Mouse (Mus musculus): Measurements from ENCODE around the gene Ltbp2. TPM values are rescaled to one million over a fixed set of nuclear protein-coding genes. Genes with fewer than 3 reads are reported as not detected.

Ltbp2 gene
- total RNA-seq, 2 experiments from 2014 or later = 0.28 to 0.42 TPM

DNA sequence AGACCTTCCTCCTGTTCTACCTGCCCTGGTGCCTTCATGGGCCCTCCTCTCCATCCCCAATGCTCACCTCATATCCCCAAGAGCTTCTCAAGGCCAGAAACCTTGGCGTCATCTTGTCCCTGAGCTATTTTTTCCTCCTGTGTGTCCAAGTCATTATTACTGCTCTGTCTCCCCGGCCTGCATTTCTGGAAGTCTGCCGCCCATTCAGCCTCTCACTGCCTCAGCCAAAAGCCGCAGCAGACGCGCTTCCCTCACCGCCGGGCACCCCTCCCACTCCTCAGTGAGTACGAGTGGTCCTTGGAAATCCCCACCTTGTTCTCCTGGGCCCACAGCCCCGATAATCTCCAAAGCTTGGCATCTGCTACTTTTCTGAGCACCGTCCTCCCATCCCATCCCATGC, 3.8 kb upstream of the Ltbp2 start:
- no peak for DNase-seq (ENCODE audit: low spot score in 2 of 2)

DNA sequence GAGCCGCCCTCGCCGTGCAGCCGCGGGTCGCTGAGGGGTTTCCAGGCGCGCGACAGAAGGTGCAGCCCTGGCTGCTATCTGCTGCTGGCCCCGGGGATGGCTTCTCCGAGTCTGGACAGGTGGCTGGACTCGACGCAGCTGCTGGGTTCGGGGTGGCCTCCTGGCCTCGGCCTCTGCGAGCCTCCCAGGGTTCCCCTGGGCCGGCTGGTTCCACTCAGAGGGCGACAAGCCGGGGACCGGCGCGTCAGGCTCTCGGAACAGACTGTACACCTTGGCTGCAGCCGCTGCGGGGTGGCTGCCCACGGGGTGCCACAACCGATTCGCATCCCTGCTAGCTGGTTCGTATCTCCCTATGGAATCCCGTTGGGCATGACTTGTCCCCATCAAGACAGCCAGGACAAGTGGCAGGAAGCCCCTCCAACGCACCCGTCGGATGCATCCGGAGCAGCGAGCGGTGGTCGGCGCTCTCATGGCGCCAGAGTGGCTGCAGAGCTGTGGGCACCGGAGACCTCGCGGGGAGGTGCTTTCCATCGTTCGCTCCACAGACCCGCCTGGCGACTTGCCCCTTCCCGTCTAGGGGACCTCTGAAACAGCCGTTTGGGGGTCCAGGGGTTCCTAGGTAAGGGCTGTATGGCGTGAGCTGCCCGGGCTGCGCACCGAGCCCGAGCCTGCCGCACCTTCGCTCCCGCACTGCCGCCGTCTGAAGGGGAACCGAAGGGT, 411 bp downstream of the Ltbp2 start:
- DNase-seq (ENCODE audit: low spot score in 2 of 2) = no peak

- no peak for DNase-seq (ENCODE audit: low spot score in 2 of 2)
Observed at GRCm38 (mm10) chr12:84873434-84873833, 2.9 kb downstream of the Ltbp2 start.

GRCm38 (mm10) chr12:84872310-84872709, 4.0 kb downstream of the Ltbp2 start:
- DNase-seq (ENCODE audit: low spot score in 2 of 2) = no peak

GRCm38 (mm10) chr12:84865431-84865830, 10.9 kb downstream of the Ltbp2 start:
- no peak for DNase-seq (ENCODE audit: low spot score in 2 of 2)

GRCm38 (mm10) chr12:84864801-84865200, 11.5 kb downstream of the Ltbp2 start:
- no peak for DNase-seq (ENCODE audit: low spot score in 2 of 2)

GRCm38 (mm10) chr12:84863196-84863595, 13.1 kb downstream of the Ltbp2 start:
- DNase-seq (ENCODE audit: low spot score in 2 of 2) = peak; percentile 14 to 21

GRCm38 (mm10) chr12:84862136-84862910, 14.0 kb downstream of the Ltbp2 start:
- DNase-seq (ENCODE audit: low spot score in 2 of 2) = peak in 1 of 2 experiments; percentile 7

DNA sequence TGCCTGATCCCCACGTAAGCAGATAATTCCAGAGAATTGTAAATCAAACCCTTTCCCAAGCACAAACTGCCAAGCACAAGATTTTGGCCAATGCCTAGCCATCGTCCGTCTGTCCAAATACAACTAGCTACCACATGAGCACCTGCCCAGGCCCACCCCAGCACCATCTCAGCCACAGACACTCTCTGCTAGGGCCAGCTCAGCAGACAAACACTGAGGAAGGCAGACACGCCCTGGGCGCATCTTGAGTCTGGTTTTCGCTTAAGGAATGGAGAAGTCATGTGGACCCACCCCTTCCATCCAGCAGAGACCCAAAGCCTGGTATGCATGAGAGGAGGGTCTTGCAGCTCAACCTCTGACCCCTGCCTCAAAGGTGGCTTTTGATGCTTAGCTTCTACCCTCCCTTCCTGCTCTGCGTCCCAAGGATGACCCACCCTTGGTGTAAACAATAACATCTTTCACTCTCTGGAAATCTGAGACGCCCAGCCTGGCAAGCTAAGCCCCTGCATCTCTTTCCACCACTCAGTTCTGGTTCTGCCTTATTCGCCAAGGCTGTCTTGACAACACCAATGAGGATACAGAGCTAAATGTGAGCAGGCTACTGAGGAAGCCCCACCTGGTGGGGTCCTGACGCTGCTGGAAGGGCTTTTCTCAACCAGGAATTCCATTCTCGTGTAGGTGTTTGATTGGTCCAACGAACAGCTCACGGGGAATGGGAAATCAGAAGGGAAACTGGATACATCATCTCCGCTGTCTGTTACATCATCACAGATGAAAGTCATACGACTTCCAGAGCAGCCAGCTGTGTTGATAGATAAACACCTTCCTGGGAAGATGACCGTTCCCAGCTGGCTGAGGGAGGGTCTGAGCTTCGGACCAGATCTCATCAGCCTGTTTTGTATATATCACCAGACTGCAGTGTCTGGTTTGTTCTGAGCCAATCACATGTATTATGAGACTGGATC, 17.9 kb downstream of the Ltbp2 start:
- no peak for DNase-seq (ENCODE audit: low spot score in 2 of 2)

- DNase-seq (ENCODE audit: low spot score in 2 of 2) = no peak
Observed at GRCm38 (mm10) chr12:84857706-84858105, 18.6 kb downstream of the Ltbp2 start.

DNA sequence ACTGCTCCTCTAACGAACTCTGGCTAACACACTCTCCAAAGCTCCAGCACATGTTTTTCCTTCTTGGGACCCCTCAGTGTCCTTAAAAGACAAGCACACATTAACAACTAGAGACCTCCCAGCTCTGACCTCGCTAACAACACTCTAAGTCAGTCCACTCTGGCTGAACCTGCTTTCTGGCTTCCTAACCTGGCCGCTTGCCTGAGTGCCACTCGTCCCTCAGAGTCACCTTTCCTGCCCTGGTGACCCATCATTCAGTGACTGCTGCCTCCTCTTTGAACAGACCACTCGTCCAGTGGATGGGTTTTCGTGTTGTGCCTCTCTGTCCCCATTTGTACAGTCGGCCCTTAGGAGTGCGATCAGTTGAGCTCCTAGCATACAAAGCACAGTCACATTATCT, 19.8 kb downstream of the Ltbp2 start:
- DNase-seq (ENCODE audit: low spot score in 2 of 2) = no peak

DNA sequence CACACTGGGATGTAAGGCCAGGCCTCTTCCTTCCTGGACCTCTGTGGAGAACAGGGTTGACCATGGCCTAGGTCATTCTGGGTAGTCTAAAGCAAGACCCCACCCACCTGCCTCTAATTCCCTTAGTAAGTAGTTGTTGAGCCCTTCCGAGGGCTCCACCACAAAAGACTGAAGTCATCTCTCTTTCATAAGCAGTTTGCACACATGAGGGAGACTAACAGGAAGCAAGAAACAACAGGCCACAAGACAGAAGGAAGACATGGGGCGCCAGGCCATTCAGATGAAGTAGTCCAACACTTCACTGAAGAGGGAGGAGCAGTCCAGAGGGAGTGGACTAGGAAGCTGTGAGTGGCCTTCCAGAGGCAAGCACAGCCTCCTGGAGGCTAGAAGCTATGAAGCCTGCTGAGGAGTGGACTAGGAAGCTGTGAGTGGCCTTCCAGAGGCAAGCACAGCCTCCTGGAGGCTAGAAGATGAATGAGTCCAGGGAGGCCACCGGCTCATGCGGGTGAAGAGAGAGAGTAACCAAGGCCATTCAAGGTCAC, 21.2 kb downstream of the Ltbp2 start:
- no peak for DNase-seq (ENCODE audit: low spot score in 2 of 2)

DNA sequence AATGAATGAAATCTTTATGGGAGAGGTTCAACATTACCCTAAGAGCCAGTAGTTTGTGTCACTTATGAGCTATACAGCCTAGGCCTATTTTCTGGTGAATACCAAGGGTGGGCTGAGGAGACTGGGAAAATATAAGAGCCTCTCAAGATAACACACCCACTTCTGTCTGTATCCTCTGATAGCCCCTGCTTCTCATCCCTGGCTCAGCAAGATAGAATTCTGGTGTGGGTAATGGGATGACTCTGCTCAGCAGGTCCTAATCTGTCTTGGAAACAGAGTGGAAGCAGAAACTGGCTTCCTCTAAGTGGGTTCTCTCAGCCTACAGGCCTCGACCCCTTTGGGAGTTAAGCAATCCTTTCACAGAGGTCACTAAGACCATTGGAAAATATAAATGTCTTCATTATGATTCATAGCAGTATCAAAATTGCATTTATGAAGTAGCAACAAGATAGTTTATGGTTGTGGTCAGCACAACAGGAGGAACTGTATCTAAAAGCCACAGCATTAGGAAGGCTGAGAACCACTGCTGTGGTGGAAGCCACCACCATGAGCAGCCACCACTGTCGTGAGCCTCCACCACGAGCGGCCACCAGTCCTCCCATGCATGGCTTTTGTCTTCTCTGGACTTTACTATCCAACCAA, 21.8 kb downstream of the Ltbp2 start:
- no peak for DNase-seq (ENCODE audit: low spot score in 2 of 2)

DNA sequence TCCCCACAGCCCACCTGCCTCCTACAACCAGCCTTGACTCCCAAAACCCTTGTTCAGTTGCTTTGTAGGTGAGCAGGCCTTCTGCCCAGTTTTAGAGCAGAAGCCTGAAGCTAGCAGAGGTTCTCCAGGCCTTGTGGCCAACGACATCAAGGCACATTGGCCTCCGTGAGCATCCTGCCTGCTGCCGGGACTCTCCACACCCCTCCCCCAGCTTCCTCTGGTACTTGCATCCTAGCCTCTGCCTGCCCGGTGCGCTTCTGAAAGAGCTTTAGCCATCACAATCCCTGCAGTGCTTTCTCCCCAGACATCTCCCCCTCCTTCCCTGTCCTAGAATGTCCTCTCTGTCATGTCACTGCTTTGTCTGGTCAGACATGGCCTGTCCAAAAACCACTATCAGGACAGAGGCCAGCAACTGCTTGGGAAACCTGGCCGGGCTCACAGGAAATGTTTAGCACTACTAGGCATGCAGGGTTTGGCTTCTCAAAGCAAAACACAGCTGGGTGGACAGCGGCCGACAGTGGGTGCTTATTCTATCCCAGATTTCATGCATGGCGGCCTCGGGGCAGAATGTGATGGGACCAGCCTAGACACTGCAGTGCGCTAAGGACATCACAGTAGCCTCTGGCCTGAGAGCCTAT, 24.8 kb downstream of the Ltbp2 start:
- DNase-seq (ENCODE audit: low spot score in 2 of 2) = no peak

- DNase-seq (ENCODE audit: low spot score in 2 of 2) = no peak
Observed at GRCm38 (mm10) chr12:84847882-84848281, 28.4 kb downstream of the Ltbp2 start.

GRCm38 (mm10) chr12:84847480-84847879, 28.9 kb downstream of the Ltbp2 start:
- no peak for DNase-seq (ENCODE audit: low spot score in 2 of 2)

DNA sequence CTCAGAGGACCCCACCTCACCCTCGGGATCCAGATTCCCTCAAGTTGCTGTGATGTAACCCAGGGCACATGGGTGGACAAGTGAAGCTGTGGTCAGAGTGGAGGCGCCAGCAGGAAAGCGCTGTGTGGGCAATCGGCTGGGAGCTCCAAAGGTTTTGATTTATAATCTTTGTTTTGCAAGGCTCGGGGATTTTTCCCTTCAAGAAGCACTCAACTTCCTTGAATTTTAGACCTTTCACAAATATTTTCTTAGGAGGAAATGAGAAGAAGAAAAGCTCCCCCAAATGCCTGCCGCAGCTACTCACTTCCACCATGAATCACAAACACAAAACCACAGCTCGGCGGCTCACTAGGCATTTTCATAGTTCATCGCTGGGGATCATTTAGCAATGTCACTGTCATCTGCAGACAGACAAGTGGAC, 29.7 kb downstream of the Ltbp2 start:
- DNase-seq (ENCODE audit: low spot score in 2 of 2) = no peak

DNA sequence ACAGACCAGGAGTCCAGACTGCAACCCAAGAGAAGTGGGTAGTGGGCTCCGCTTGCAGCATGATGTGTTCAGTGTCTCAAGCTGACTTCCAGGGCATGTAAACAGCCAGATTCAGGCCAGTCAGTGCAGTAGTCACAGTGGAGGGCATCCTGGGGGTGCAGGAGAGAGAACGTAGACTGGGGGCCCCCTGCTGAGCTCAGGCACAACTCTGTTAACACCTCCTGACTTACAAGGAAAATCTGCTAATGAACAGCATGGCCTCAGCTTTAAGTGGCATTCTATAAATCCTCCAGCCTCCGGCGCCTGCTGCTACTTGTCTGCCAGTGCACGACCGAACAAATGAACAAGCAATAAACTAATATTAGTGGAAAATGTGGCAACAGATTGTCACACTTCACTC, 33.6 kb downstream of the Ltbp2 start:
- DNase-seq (ENCODE audit: low spot score in 2 of 2) = no peak

DNA sequence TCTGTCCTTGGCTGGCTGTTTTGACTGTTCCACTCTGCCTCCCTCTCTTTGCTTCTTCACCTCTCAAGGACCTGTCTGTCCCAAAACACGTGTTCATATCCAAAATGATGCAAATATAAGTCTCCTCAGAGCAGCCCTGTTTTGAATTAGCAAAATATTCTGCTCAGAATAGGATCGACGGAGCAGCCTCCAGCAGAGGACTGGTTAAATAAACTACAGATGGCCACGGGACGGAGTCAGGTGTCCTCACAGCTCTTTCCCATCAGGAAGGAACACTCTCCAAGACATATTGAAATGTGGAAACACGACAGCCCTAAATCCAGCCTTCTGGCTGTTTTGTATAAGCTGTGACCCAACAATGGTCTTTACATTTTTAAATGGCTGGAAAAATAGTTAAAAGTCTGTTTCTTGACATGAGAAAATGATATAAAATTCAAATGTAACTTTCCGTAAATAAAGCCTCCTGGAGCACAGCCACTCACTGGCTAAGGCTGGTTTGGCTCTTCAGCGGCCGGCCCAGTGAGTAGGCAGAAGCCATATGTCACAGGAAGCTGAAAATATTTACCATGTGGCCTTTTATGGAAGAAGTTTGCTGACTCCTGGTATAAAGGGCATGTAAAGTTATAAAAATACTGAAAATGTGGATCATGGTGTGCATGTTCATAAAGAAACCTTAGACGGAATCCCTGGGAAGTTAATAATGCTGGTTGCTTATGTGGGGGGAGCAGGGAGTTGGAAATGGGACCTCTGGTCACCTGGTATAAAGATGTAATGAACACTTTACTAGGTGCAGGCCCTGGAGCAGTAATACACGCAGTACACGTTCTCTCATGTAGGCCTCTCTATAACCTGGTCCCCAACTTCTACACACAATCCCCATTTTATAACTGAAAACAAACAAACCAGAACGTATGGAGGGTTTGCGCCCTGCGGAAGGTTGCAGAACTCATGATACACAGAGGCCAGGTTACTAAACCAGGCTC, 34.9 kb downstream of the Ltbp2 start:
- peak in 1 of 2 experiments; percentile 54 for DNase-seq (ENCODE audit: low spot score in 2 of 2)
